Mouse (Mus musculus): ENCODE measurements at regions not wholly inside any gene's neighbourhood (a gene's known extent, or its start where the extent isn't known, plus 50 kb on each side); places are given as distances from the start of the nearest gene placed in this dataset.

- ATAC-seq (replicated peaks; ENCODE audit: low read depth, poor library complexity, severe bottlenecking), result no peak
Measured at GRCm38 (mm10) chr9:122691879-122692278, 55.3 kb upstream of the Topaz1 start.

GRCm38 (mm10) chr9:122695724-122696123, 51.4 kb upstream of the Topaz1 start:
- ATAC-seq (replicated peaks; ENCODE audit: low read depth, poor library complexity, severe bottlenecking), result no peak

Data from common myeloid progenitor, adult 5-6 weeks (primary cell).